Mouse (Mus musculus): Measurements from ENCODE around the gene Wdr74.

Gene Wdr74

GRCm38 (mm10) chr19:8741243-8741869 is 5.7 kb downstream of the Wdr74 start, which contains the start of gene Stx5a:
Stx5a (plus strand) TSS chr19:8741413.
- DNase-seq (ENCODE audit: low read depth, low spot score), result peak; percentile 100

GRCm38 (mm10) chr19:8742176-8742575 is 6.5 kb downstream of the Wdr74 start:
- DNase-seq (ENCODE audit: low read depth, low spot score), result no peak

- DNase-seq (ENCODE audit: low read depth, low spot score), result no peak
Measured at GRCm38 (mm10) chr19:8745382-8745781, 9.8 kb downstream of the Wdr74 start.

- DNase-seq (ENCODE audit: low read depth, low spot score), result no peak
Measured at GRCm38 (mm10) chr19:8747368-8747767, 11.7 kb downstream of the Wdr74 start.

- no peak for DNase-seq (ENCODE audit: low read depth, low spot score)
Measured at GRCm38 (mm10) chr19:8755652-8756051, 20.0 kb downstream of the Wdr74 start.

GRCm38 (mm10) chr19:8756635-8757387 is 21.2 kb downstream of the Wdr74 start, which contains the start of gene Nxf1:
Nxf1 (plus strand) TSS chr19:8757073.
- peak; percentile 98 for DNase-seq (ENCODE audit: low read depth, low spot score)

- DNase-seq (ENCODE audit: low read depth, low spot score), result no peak
Measured at GRCm38 (mm10) chr19:8757471-8757998, 21.9 kb downstream of the Wdr74 start.

- no peak for DNase-seq (ENCODE audit: low read depth, low spot score)
Measured at GRCm38 (mm10) chr19:8758899-8759298, 23.3 kb downstream of the Wdr74 start.

GRCm38 (mm10) chr19:8760757-8761156 is 25.1 kb downstream of the Wdr74 start:
- DNase-seq (ENCODE audit: low read depth, low spot score), result no peak

- DNase-seq (ENCODE audit: low read depth, low spot score), result no peak
Measured at GRCm38 (mm10) chr19:8763276-8763675, 27.6 kb downstream of the Wdr74 start.

- no peak for DNase-seq (ENCODE audit: low read depth, low spot score)
Measured at GRCm38 (mm10) chr19:8765562-8765961, 29.9 kb downstream of the Wdr74 start.

GRCm38 (mm10) chr19:8770567-8771270 is 35.1 kb downstream of the Wdr74 start, which contains the start of gene Tmem223:
Tmem223 (plus strand) TSS chr19:8770996.
- DNase-seq (ENCODE audit: low read depth, low spot score), result no peak

GRCm38 (mm10) chr19:8772996-8773395 is 37.4 kb downstream of the Wdr74 start:
- DNase-seq (ENCODE audit: low read depth, low spot score), result no peak

- DNase-seq (ENCODE audit: low read depth, low spot score), result peak; percentile 38
Measured at GRCm38 (mm10) chr19:8773409-8773808, 37.8 kb downstream of the Wdr74 start.

- peak; percentile 96 for DNase-seq (ENCODE audit: low read depth, low spot score)
Measured at GRCm38 (mm10) chr19:8774086-8774835, 38.6 kb downstream of the Wdr74 start, which contains the start of gene Tmem179b. Tmem179b (minus strand) TSS chr19:8774467.

GRCm38 (mm10) chr19:8774951-8775421 is 39.4 kb downstream of the Wdr74 start:
- peak; percentile 54 for DNase-seq (ENCODE audit: low read depth, low spot score)

GRCm38 (mm10) chr19:8786008-8786781 is 50.6 kb downstream of the Wdr74 start, which contains the start of gene Taf6l:
Taf6l (minus strand) TSS chr19:8786417.
- peak; percentile 97 for DNase-seq (ENCODE audit: low read depth, low spot score)

GRCm38 (mm10) chr19:8788521-8788920 is 52.9 kb downstream of the Wdr74 start:
- DNase-seq (ENCODE audit: low read depth, low spot score), result no peak

- no peak for DNase-seq (ENCODE audit: low read depth, low spot score)
Measured at GRCm38 (mm10) chr19:8789171-8789570, 53.5 kb downstream of the Wdr74 start.

GRCm38 (mm10) chr19:8790171-8790570 is 54.5 kb downstream of the Wdr74 start:
- DNase-seq (ENCODE audit: low read depth, low spot score), result no peak

Data from A20 (cell line).